Mouse (Mus musculus) MEL (cell line): ENCODE data around the gene Rtf2. TPM values are rescaled to one million over a fixed set of nuclear protein-coding genes. Genes with fewer than 3 reads are reported as not detected.
A peak's percentile ranks its signal among the peaks of the same experiment; 100 is the strongest.

ENCODE experiments used
- DNase-seq: peaks from one replicate; pipeline ENCODE4 v3.0.0; 2011; ENCODE audit warnings: low read depth, low spot score
- H3K27ac ChIP-seq: 2 replicates; pipeline ENCODE4 v1.5.1; 2012; ENCODE audit warnings: low read depth, mild to moderate bottlenecking, control low read depth, low read length, moderate library complexity; ENCODE audit not compliant: control insufficient read depth
- H3K27me3 ChIP-seq, 2 experiments: fragments of 150-350 bp in 1 of 2; sonication (generic) in 1 of 2; 2 replicates each; pipeline ENCODE4 v1.6.1; 2012; ENCODE audit warnings: low read length in 2 of 2, mild to moderate bottlenecking in 2 of 2, improper control_type of control experiment in 1 of 2, moderate library complexity in 1 of 2; ENCODE audit not compliant: insufficient read depth in 2 of 2, control insufficient read depth in 1 of 2
- H3K36me3 ChIP-seq, 2 experiments: 2 replicates each; pipeline ENCODE4 v1.6.1; 2012 to 2014; ENCODE audit warnings: low read length in 2 of 2, improper control_type of control experiment in 1 of 2, inconsistent platforms in 1 of 2, mild to moderate bottlenecking in 1 of 2; ENCODE audit not compliant: insufficient read depth in 2 of 2, control insufficient read depth in 1 of 2
- H3K4me1 ChIP-seq, 2 experiments: fragments of 150-350 bp in 1 of 2; sonication (generic) in 1 of 2; 2 replicates each; pipeline ENCODE4 v1.6.1; 2012; ENCODE audit warnings: low read length in 2 of 2, improper control_type of control experiment in 1 of 2, mild to moderate bottlenecking in 1 of 2; ENCODE audit not compliant: insufficient read depth in 2 of 2, control insufficient read depth in 1 of 2
- H3K4me3 ChIP-seq, 2 experiments: fragments of 150-350 bp in 1 of 2; sonication (generic) in 1 of 2; 2 replicates each; pipeline ENCODE4 v1.5.1; 2012; ENCODE audit warnings: low read depth in 2 of 2, low read length in 2 of 2, mild to moderate bottlenecking in 2 of 2, moderate library complexity in 2 of 2, control low read depth in 1 of 2, improper control_type of control experiment in 1 of 2; ENCODE audit not compliant: control insufficient read depth in 1 of 2, insufficient read depth in 1 of 2
- H3K79me2 ChIP-seq: 2 replicates; pipeline ENCODE4 v1.6.1; 2012; ENCODE audit warnings: mild to moderate bottlenecking, low read length, moderate library complexity; ENCODE audit not compliant: control insufficient read depth, poor library complexity, insufficient read depth
- H3K9ac ChIP-seq: 2 replicates; pipeline ENCODE4 v1.6.1; 2012; ENCODE audit warnings: low read depth, mild to moderate bottlenecking, control low read depth, low read length, moderate library complexity; ENCODE audit not compliant: control insufficient read depth, poor library complexity, severe bottlenecking
- H3K9me3 ChIP-seq: fragments of 150-350 bp; sonication (generic); replicated peaks from 2 replicates; pipeline ENCODE4 v1.6.1; 2012; ENCODE audit warnings: mild to moderate bottlenecking, low read length, improper control_type of control experiment, moderate library complexity; ENCODE audit not compliant: insufficient read depth
- CHD1 ChIP-seq: IDR thresholded peaks from 2 replicates; pipeline ENCODE4 v1.6.1; 2012; ENCODE audit warnings: low read depth, mild to moderate bottlenecking, inconsistent platforms, low read length, improper control_type of control experiment
- CHD2 ChIP-seq: IDR thresholded peaks from 2 replicates; pipeline ENCODE4 v1.6.1; 2011; ENCODE audit warnings: low read length, improper control_type of control experiment
- CTCF ChIP-seq, 3 experiments: IDR thresholded peaks in 2 of 3; conservative IDR thresholded peaks in 1 of 3; 2 replicates each; pipeline ENCODE4 v1.5.1; 2011 to 2012; ENCODE audit warnings: low read length in 3 of 3, low read depth in 2 of 3, mild to moderate bottlenecking in 2 of 3, improper control_type of control experiment in 1 of 3, inconsistent platforms in 1 of 3, mixed read lengths in 1 of 3, moderate library complexity in 1 of 3; ENCODE audit not compliant: control insufficient read depth in 1 of 3, insufficient read depth in 1 of 3, poor library complexity in 1 of 3, severe bottlenecking in 1 of 3
- ETS1 ChIP-seq: IDR thresholded peaks from 2 replicates; pipeline ENCODE4 v1.6.1; 2012; ENCODE audit warnings: low read depth, mild to moderate bottlenecking, inconsistent platforms, low read length, improper control_type of control experiment, moderate library complexity
- GABPA ChIP-seq: IDR thresholded peaks from 2 replicates; pipeline ENCODE4 v1.6.1; 2012; ENCODE audit warnings: low read depth, mild to moderate bottlenecking, inconsistent platforms, low read length, improper control_type of control experiment, moderate library complexity
- KAT2A ChIP-seq: conservative IDR thresholded peaks from 2 replicates; pipeline ENCODE4 v1.6.1; 2012; ENCODE audit warnings: low read depth, low read length, improper control_type of control experiment, inconsistent platforms
- MAFK ChIP-seq: IDR thresholded peaks from 2 replicates; pipeline ENCODE4 v1.6.1; 2011; ENCODE audit warnings: low read depth, mild to moderate bottlenecking, low read length, improper control_type of control experiment, borderline replicate concordance
- MAZ ChIP-seq: IDR thresholded peaks from 2 replicates; pipeline ENCODE4 v1.6.1; 2012; ENCODE audit warnings: low read depth, mild to moderate bottlenecking, inconsistent platforms, low read length, improper control_type of control experiment
- MYB ChIP-seq: IDR thresholded peaks from 2 replicates; pipeline ENCODE4 v1.6.1; 2011; ENCODE audit warnings: mild to moderate bottlenecking, low read depth, low read length, improper control_type of control experiment
- MYC ChIP-seq: IDR thresholded peaks from 2 replicates; pipeline ENCODE4 v1.6.1; 2011; ENCODE audit warnings: low read depth, mild to moderate bottlenecking, low read length, improper control_type of control experiment, moderate library complexity
- NELFE ChIP-seq: IDR thresholded peaks from 2 replicates; pipeline ENCODE4 v1.6.1; 2011; ENCODE audit warnings: low read depth, low read length, improper control_type of control experiment
- POLR2AphosphoS2 ChIP-seq: IDR thresholded peaks from 2 replicates; pipeline ENCODE4 v1.6.1; 2011; ENCODE audit warnings: low read length, improper control_type of control experiment
- RAD21 ChIP-seq: IDR thresholded peaks from 2 replicates; pipeline ENCODE4 v1.6.1; 2011; ENCODE audit warnings: mild to moderate bottlenecking, low read depth, low read length, improper control_type of control experiment
- SIN3A ChIP-seq: IDR thresholded peaks from 2 replicates; pipeline ENCODE4 v1.6.1; 2012; ENCODE audit warnings: low read length, improper control_type of control experiment, inconsistent platforms
- SMC3 ChIP-seq: IDR thresholded peaks from 2 replicates; pipeline ENCODE4 v1.6.1; 2011; ENCODE audit warnings: low read depth, low read length, improper control_type of control experiment
- TBP ChIP-seq: IDR thresholded peaks from 2 replicates; pipeline ENCODE4 v1.8.0; 2011; ENCODE audit warnings: low read depth, low read length, improper control_type of control experiment
- UBTF ChIP-seq: IDR thresholded peaks from 2 replicates; pipeline ENCODE4 v1.6.1; 2012; ENCODE audit warnings: low read depth, mild to moderate bottlenecking, inconsistent platforms, low read length, improper control_type of control experiment, moderate library complexity, borderline replicate concordance; ENCODE audit not compliant: insufficient read depth
- USF2 ChIP-seq, 2 experiments: IDR thresholded peaks; 2 replicates each; pipeline ENCODE4 v1.6.1; 2011 to 2012; ENCODE audit warnings: improper control_type of control experiment in 2 of 2, low read length in 2 of 2, borderline replicate concordance in 1 of 2, inconsistent platforms in 1 of 2, low read depth in 1 of 2, mild to moderate bottlenecking in 1 of 2; ENCODE audit not compliant: insufficient read depth in 1 of 2
- ZNF384 ChIP-seq: IDR thresholded peaks from 2 replicates; pipeline ENCODE4 v1.6.1; 2012; ENCODE audit warnings: low read depth, mild to moderate bottlenecking, inconsistent platforms, low read length, improper control_type of control experiment
- polyA plus RNA-seq, 2 experiments: library from polyadenylated mRNA; stranded (reverse) in 1 of 2; unstranded in 1 of 2; fragments of >175 nt in 1 of 2; fragments of >200 nt in 1 of 2; gene quantifications; 2 replicates each; pipeline versions ENCODE4 v1.2.1 to v1.2.4; 2012; ENCODE audit warnings: low replicate concordance in 2 of 2, low read depth in 1 of 2; ENCODE audit not compliant: insufficient read length in 2 of 2, insufficient read depth in 1 of 2, missing spikeins in 1 of 2
- total RNA-seq: library from RNA; depleted of rRNA; stranded (reverse); fragments of 300-350 nt; gene quantifications from 2 replicates; pipeline ENCODE4 v1.2.3, GENCODE M21; 2012

The Rtf2 gene
- total and polyA plus RNA-seq, 3 experiments: 68.2 to 81.5 TPM; not detected in 1

- H3K36me3 ChIP-seq: no peaks in the 10 kb centered on the region; a peak in 1 of 4 replicates
- H3K4me1 ChIP-seq: no peaks in the 10 kb centered on the region
- peak; percentile 40 for DNase-seq
Observed at GRCm38 (mm10) chr2:172447317-172447716, 7.0 kb downstream of the Rtf2 start.

GRCm38 (mm10) chr2:172448329-172448728 is 8.0 kb downstream of the Rtf2 start:
- Histone ChIP-seq H3K36me3 (no peaks in the 10 kb centered on the region; a peak in 1 of 4 replicates), H3K9ac (no peak overlapping the region), H3K27me3 (no peaks in the 10 kb centered on the region), H3K79me2 (no peaks in the 10 kb centered on the region), H3K4me3 (no peak overlapping the region), H3K4me1 (no peaks in the 10 kb centered on the region), H3K9me3 (no peaks in the 10 kb centered on the region), H3K27ac (no peak overlapping the region)
- TF ChIP-seq USF2 (IDR thresholded peaks at IDR 0.05; ENCODE audit: borderline replicate concordance in 1 of 2, insufficient read depth in 1 of 2, low read depth in 1 of 2, low read length in 2 of 2) (no peak), KAT2A (no peak), MYC (no peak), CHD1 (no peak), SIN3A (no peak), ETS1 (no peak), UBTF (no peak), MYB (no peak), ZNF384 (no peak), POLR2AphosphoS2 (no peak)
- DNase-seq: no peak

More at GRCm38 (mm10) chr2:172447317-172447716, 7.0 kb downstream of the Rtf2 start:
- Histone ChIP-seq H3K79me2 (peaks cover 2% of the 10 kb centered on the region), H3K4me3 (no peak overlapping the region), H3K27me3 (no peaks in the 10 kb centered on the region), H3K9ac (no peak overlapping the region), H3K27ac (no peak overlapping the region), H3K9me3 (no peaks in the 10 kb centered on the region)
- no peak for TF ChIP-seq MAFK
- no peak for TF ChIP-seq CHD2
- no peak for TF ChIP-seq UBTF
- no peak for TF ChIP-seq TBP
- TF ChIP-seq CTCF (IDR thresholded peaks at IDR 0.05 in 2 of 3, conservative IDR thresholded peaks at IDR 0.05 in 1 of 3; ENCODE audit: control insufficient read depth in 1 of 3, insufficient read depth in 1 of 3, low read depth in 2 of 3, low read length in 3 of 3, poor library complexity in 1 of 3, severe bottlenecking in 1 of 3): peak; percentile 32 to 56 (median 54)
- TF ChIP-seq RAD21: peak; percentile 19
- peak; percentile 69 for TF ChIP-seq SMC3
- TF ChIP-seq GABPA: no peak
- TF ChIP-seq NELFE: no peak
- TF ChIP-seq KAT2A: no peak
- TF ChIP-seq SIN3A: no peak
- TF ChIP-seq CHD1: no peak
- no peak for TF ChIP-seq MAZ
